In the genomic region with DNA sequence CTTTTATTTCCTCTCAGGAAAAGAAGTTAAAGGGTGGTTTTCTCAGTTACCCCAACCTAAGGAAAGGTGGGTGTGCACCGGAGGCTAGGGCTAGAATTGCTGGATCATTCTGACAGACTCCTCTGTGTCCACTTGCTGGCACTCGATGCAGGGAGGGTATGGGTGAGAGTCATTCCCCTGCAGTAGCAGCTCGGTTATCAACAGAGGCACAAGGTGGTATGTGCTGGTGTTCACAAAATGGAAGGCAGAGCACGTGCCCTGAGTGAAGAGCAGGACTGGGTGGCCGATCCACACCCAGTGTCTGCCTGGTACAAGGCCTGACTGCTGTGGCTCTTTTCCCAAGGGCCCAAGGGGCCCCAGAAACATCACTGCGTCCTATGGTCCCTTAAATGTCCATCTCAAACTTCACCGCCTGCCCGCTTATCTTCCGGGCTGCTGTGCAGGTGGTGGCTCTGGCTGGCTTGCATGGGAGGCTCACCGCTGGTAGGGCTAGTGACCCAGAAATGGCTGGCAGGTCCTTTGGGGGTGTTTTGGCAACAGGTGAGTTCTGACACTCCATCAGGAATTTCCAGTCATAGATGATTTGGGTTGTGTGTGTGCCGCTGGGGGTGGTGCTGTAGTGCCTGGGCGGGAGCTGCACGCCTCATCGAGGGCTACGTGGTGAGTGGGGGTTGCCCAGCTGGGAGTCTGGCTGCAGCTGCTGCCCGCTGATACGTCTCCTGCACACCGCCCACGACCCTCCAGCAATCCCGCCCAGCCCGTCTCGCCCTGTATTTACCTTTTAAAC, we compare ENCODE assay signal across 1 mouse cellular context.
TF ChIP-seq lines count a peak whose summit lies in the region.

No protein-coding gene starts in this region.

TF ChIP-seq in CH12.LX, 34 proteins besides CTCF, POLR2A, EP300 and RAD21:
- TF ChIP-seq USF2 (conservative IDR thresholded peaks at IDR 0.05; ENCODE audit: low read depth, low read length) (no peak), NELFE (IDR thresholded peaks at IDR 0.05; ENCODE audit: low read depth, low read length) (no peak), UBTF (IDR thresholded peaks at IDR 0.05; ENCODE audit: low read depth, low read length) (peak; percentile 87), BHLHE40 (IDR thresholded peaks at IDR 0.05; ENCODE audit: low read depth, low read length) (peak; percentile 84), TCF12 (IDR thresholded peaks at IDR 0.05; ENCODE audit: low read depth, low read length) (peak; percentile 63), POLR2AphosphoS2 (IDR thresholded peaks at IDR 0.05; ENCODE audit: low read depth, low read length) (no peak), ELF1 (IDR thresholded peaks at IDR 0.05; ENCODE audit: low read depth, low read length) (no peak; the same call in 1 of the 2 replicates), ZMIZ1 (IDR thresholded peaks at IDR 0.05; ENCODE audit: low read depth, low read length) (no peak), MYC (IDR thresholded peaks at IDR 0.05; ENCODE audit: low read depth, low read length) (no peak), ETS1 (conservative IDR thresholded peaks at IDR 0.05; ENCODE audit: low read depth, low read length) (peak; percentile 58; the same call in 1 of the 2 replicates), ZC3H11A (IDR thresholded peaks at IDR 0.05; ENCODE audit: low read depth, low read length) (no peak), CHD2 (IDR thresholded peaks at IDR 0.05; ENCODE audit: low read length) (no peak; the same call in 1 of the 2 replicates), E2F4 (IDR thresholded peaks at IDR 0.05; ENCODE audit: insufficient replicate concordance, low read depth, low read length) (no peak), TBP (conservative IDR thresholded peaks at IDR 0.05; ENCODE audit: low read depth, low read length) (no peak; the same call in 1 of the 2 replicates), CHD1 (IDR thresholded peaks at IDR 0.05; ENCODE audit: low read depth, low read length) (no peak), SMC3 (IDR thresholded peaks at IDR 0.05; ENCODE audit: low read depth, low read length) (no peak; the same call in 1 of the 2 replicates), RCOR1 (conservative IDR thresholded peaks at IDR 0.05; ENCODE audit: low read depth, low read length) (no peak), HCFC1 (IDR thresholded peaks at IDR 0.05; ENCODE audit: low read depth, low read length) (no peak), GABPA (IDR thresholded peaks at IDR 0.05; ENCODE audit: insufficient replicate concordance, low read depth, low read length) (no peak), SIN3A (IDR thresholded peaks at IDR 0.05; ENCODE audit: low read length) (no peak; the same call in 1 of the 2 replicates), ZNF384 (IDR thresholded peaks at IDR 0.05; ENCODE audit: low read depth, low read length) (no peak; the same call in 1 of the 2 replicates), NRF1 (IDR thresholded peaks at IDR 0.05; ENCODE audit: low read depth, low read length) (no peak; the same call in 1 of the 2 replicates), MAZ (IDR thresholded peaks at IDR 0.05; ENCODE audit: low read depth, low read length) (no peak), PAX5 (IDR thresholded peaks at IDR 0.05; ENCODE audit: low read length) (no peak), MXI1 (IDR thresholded peaks at IDR 0.05; ENCODE audit: low read depth, low read length) (no peak), MEF2A (IDR thresholded peaks at IDR 0.05; ENCODE audit: borderline replicate concordance, low read depth, low read length) (0 out of 2 replicates have a peak, but pooled peaks have one; percentile 8), JUN (IDR thresholded peaks at IDR 0.05; ENCODE audit: insufficient read depth, low read depth, low read length) (no peak), ZKSCAN1 (IDR thresholded peaks at IDR 0.05; ENCODE audit: borderline replicate concordance, low read depth, low read length) (no peak), MAFK (IDR thresholded peaks at IDR 0.05; ENCODE audit: insufficient replicate concordance, low read length) (no peak), KAT2A (IDR thresholded peaks at IDR 0.05; ENCODE audit: insufficient replicate concordance, low read length) (no peak), MAX (IDR thresholded peaks at IDR 0.05; ENCODE audit: low read length) (peak; percentile 43; the same call in 1 of the 2 replicates), IRF4 (IDR thresholded peaks at IDR 0.05; ENCODE audit: low read depth, low read length) (peak; percentile 16; the same call in 1 of the 2 replicates), JUND (conservative IDR thresholded peaks at IDR 0.05; ENCODE audit: low read depth, low read length) (no peak), USF1 (IDR thresholded peaks at IDR 0.05; ENCODE audit: low read depth, low read length) (no peak)
